12 mouse cellular contexts compared by ENCODE assay signal in the genomic region with DNA sequence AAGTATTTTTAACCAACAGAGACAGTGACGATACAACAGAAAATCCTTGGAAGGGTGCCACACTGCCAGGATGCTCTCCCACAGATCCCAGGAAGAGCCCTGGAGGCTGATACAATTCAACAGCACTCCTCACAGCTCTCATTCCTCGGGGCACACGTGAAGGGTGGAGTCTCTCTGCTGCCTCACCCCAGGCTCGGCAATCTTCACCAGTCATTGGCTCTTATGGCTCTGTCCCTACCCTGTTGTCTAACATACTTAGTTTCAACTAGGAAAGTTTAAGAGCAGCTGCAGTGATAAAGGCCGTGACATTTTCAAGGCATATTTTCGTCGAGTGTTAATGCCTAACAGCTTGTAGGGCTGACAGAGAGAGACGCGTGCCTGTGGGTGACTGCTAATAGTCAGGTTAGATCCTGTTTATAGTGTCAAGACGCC.
DNase-seq lines count a peak whose midpoint lies in the region.
"Had no signal": no experiment of that assay in that cellular context is flagged by ENCODE, and none has a peak within 500 bp of the region (broad histone marks: within the 10 kb centered on the region; RNA-seq: fewer than 3 reads in every experiment).

No protein-coding gene starts in this region.

- intact Hi-C loops in left cerebral cortex, postnatal 25 days (cut with DNase I): loop anchor here (5.0 kb wide), 1 partner anchor 89 kb away; no protein-coding TSS in a partner anchor
- intact Hi-C loops in left cerebral cortex, postnatal 36 days (cut with DNase I): no loop called here

- peak; percentile 40 to 47 for DNase-seq in frontal cortex, postnatal 36 days (ENCODE audit: low spot score in 2 of 2)
- no peak for DNase-seq in frontal cortex, postnatal 25 days (ENCODE audit: low spot score in 2 of 2)
- peak; percentile 54 to 74 for DNase-seq in left cerebral cortex, postnatal 25 days (ENCODE audit: low spot score in 2 of 2)
- DNase-seq in left cerebral cortex, postnatal 36 days (ENCODE audit: low spot score in 2 of 2): no peak
- peak; percentile 72 for DNase-seq in cerebellum, adult 8-10 months
- peak; percentile 27 to 29 for DNase-seq in layer of hippocampus, postnatal 36 days
- no peak for DNase-seq in adrenal gland, adult 2 months
- no peak for DNase-seq in kidney, adult 9 months
- DNase-seq: adrenal gland, adult 8-10 months; kidney, postnatal 4 days; liver, embryonic 13.5 days; thymus, postnatal 36 days had no signal

Comparison
In these comparisons a context has a peak if more than half of its experiments do, and no peak if none do; other contexts are left out.
1. DNase-seq: peak in frontal cortex, postnatal 36 days (2 of 2), left cerebral cortex, postnatal 25 days (2 of 2), cerebellum, adult 8-10 months (single experiment) and layer of hippocampus, postnatal 36 days (2 of 2); none in frontal cortex, postnatal 25 days (0 of 2), left cerebral cortex, postnatal 36 days (0 of 2), adrenal gland, adult 2 months (single experiment) and kidney, adult 9 months (single experiment).